1 mouse cellular context compared by ENCODE assay signal in the genomic region with DNA sequence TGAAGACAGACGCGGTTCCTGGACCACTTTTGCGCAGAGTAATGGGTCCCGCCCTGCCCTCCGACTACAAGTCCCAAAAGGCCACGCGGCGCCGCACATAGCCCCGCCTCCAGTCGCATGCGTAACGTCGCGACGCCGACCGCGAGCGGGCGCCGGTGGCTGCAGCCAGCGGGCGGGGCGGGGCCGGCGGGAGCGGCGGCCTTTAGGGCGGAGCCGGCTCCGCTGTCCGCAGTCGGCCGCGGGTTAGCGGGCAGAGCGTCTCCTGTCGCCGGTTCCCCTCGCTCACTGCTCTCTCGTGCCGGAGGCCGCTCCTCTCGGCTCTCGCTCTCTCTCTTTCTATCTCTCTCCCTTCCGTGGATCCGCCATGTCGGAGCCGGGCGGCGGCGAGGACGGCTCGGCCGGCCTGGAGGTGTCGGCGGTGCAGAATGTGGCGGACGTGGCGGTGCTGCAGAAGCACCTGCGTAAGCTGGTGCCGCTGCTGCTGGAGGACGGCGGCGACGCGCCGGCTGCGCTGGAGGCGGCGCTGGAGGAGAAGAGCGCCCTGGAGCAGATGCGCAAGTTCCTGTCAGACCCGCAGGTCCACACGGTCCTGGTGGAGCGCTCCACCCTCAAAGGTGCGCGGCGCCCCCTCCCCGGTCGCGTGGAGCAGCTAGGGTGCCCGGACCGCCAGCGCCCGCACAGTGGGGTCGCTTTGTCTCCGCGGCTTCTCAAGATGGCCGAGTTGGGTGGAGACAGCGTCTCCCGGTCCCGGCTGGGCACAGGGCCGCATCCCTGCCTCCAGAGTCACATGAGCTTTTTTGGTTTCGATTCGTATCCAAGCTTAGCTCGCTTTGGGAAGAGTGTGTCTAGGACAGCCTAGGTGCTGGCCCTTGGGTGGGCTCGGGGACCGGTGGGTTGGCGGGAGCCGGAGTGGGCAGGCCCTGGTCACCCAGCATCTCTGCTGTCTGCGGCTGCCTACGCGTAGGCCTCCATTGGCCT.
TF ChIP-seq lines count a peak whose summit lies in the region.

A gene (plus strand): TSS at position 212 of the 978 bp plus-strand sequence.

TF ChIP-seq in MEL, 35 proteins besides CTCF, POLR2A, EP300 and RAD21 (continued from another document):
- TF ChIP-seq HCFC1 (IDR thresholded peaks at IDR 0.05; ENCODE audit: low read depth, low read length) (peak; percentile 93), SMC3 (IDR thresholded peaks at IDR 0.05; ENCODE audit: low read depth, low read length) (no peak), BHLHE40 (IDR thresholded peaks at IDR 0.05; ENCODE audit: borderline replicate concordance, low read depth, low read length) (no peak), NELFE (IDR thresholded peaks at IDR 0.05; ENCODE audit: low read depth, low read length) (peak; percentile 94), CHD1 (IDR thresholded peaks at IDR 0.05; ENCODE audit: low read depth, low read length) (no peak), ELF1 (IDR thresholded peaks at IDR 0.05; ENCODE audit: low read depth, low read length) (no peak), E2F4 (IDR thresholded peaks at IDR 0.05; ENCODE audit: borderline replicate concordance, low read depth, low read length) (no peak), TAL1 (IDR thresholded peaks at IDR 0.05; ENCODE audit: low read length) (no peak)
